Mouse (Mus musculus) embryonic fibroblast, embryonic 13.5 days (primary cell): ENCODE results near the gene Mme.

Source experiments
- CTCF ChIP-seq: IDR thresholded peaks from 2 replicates; pipeline ENCODE4 v1.5.1; 2011; ENCODE audit warnings: mild to moderate bottlenecking, control low read depth, low read length, moderate library complexity, borderline replicate concordance; ENCODE audit not compliant: insufficient read depth
- POLR2A ChIP-seq: IDR thresholded peaks from 2 replicates; pipeline ENCODE4 v1.6.1; 2011; ENCODE audit warnings: low read depth, mild to moderate bottlenecking, control low read depth, low read length, moderate library complexity

GRCm38 (mm10) chr3:63417284-63417683, 175.9 kb downstream of the Mme start:
- no peak for TF ChIP-seq POLR2A
- TF ChIP-seq CTCF, result no peak
